Mouse (Mus musculus): Measurements from ENCODE around the gene Gm11569. TPM values are rescaled to one million over a fixed set of nuclear protein-coding genes. Genes with fewer than 3 reads are reported as not detected.
"Not testable (repeated sequence)": the region's sequence is repeated elsewhere in the genome, so short reads cannot be mapped to it uniquely, and the experiment has no call there.

Gene Gm11569
- polyA plus RNA-seq, 1 experiment from 2014 or later: not detected

GRCm38 (mm10) chr11:99778401-99778800 lies 20.3 kb downstream of the Gm11569 start:
- no peaks in the 10 kb centered on the region for H3K4me1 ChIP-seq (replicated peaks; ENCODE audit: control insufficient read depth, insufficient read depth, low read length)
- no peaks in the 10 kb centered on the region for H3K27me3 ChIP-seq (replicated peaks; ENCODE audit: control insufficient read depth, insufficient read depth, low read length)
- H3K4me3 ChIP-seq (replicated peaks; ENCODE audit: low read length): no peak overlapping the region
- WGBS: 42% methylated on average over 7 of the region's 7 CpGs
- no peak overlapping the region for H3K4me2 ChIP-seq (ENCODE audit: low read length)
- no peak overlapping the region for H3K27ac ChIP-seq (ENCODE audit: low read length)
- ATAC-seq: no peak
- H3K9ac ChIP-seq (replicated peaks; ENCODE audit: low read depth, low read length): no peak overlapping the region
- H3K36me3 ChIP-seq (ENCODE audit: control insufficient read depth, insufficient read depth): no peaks in the 10 kb centered on the region
- no peaks in the 10 kb centered on the region for H3K9me3 ChIP-seq (ENCODE audit: control insufficient read depth, low read length)

GRCm38 (mm10) chr11:99772813-99773212 lies 25.9 kb downstream of the Gm11569 start, which contains the start of gene Gm11595:
Gene Gm11595 (minus strand): TSS chr11:99772913.
- H3K4me1 ChIP-seq (replicated peaks; ENCODE audit: control insufficient read depth, insufficient read depth, low read length); H3K9ac ChIP-seq (replicated peaks; ENCODE audit: low read depth, low read length); H3K36me3 ChIP-seq (ENCODE audit: control insufficient read depth, insufficient read depth); H3K9me3 ChIP-seq (ENCODE audit: control insufficient read depth, low read length); H3K4me2 ChIP-seq (ENCODE audit: low read length); H3K27me3 ChIP-seq (replicated peaks; ENCODE audit: control insufficient read depth, insufficient read depth, low read length); H3K4me3 ChIP-seq (replicated peaks; ENCODE audit: low read length); ATAC-seq; H3K27ac ChIP-seq (ENCODE audit: low read length): not testable (repeated sequence)

GRCm38 (mm10) chr11:99768410-99768809 lies 30.3 kb downstream of the Gm11569 start:
- H3K27ac ChIP-seq (ENCODE audit: low read length): no peak overlapping the region
- H3K9me3 ChIP-seq (ENCODE audit: control insufficient read depth, low read length): no peaks in the 10 kb centered on the region
- no peak overlapping the region for H3K4me3 ChIP-seq (replicated peaks; ENCODE audit: low read length)
- H3K4me1 ChIP-seq (replicated peaks; ENCODE audit: control insufficient read depth, insufficient read depth, low read length): no peaks in the 10 kb centered on the region
- no peaks in the 10 kb centered on the region for H3K27me3 ChIP-seq (replicated peaks; ENCODE audit: control insufficient read depth, insufficient read depth, low read length)
- 72% methylated on average over 2 of the region's 2 CpGs for WGBS
- H3K36me3 ChIP-seq (ENCODE audit: control insufficient read depth, insufficient read depth): no peaks in the 10 kb centered on the region
- no peak for ATAC-seq
- no peak overlapping the region for H3K4me2 ChIP-seq (ENCODE audit: low read length)
- no peak overlapping the region for H3K9ac ChIP-seq (replicated peaks; ENCODE audit: low read depth, low read length)

- H3K4me2 ChIP-seq (ENCODE audit: low read length): no peak overlapping the region
- H3K36me3 ChIP-seq (ENCODE audit: control insufficient read depth, insufficient read depth): no peaks in the 10 kb centered on the region
- no peak overlapping the region for H3K4me3 ChIP-seq (replicated peaks; ENCODE audit: low read length)
- H3K9ac ChIP-seq (replicated peaks; ENCODE audit: low read depth, low read length): no peak overlapping the region
- no peaks in the 10 kb centered on the region for H3K4me1 ChIP-seq (replicated peaks; ENCODE audit: control insufficient read depth, insufficient read depth, low read length)
- no peaks in the 10 kb centered on the region for H3K9me3 ChIP-seq (ENCODE audit: control insufficient read depth, low read length)
- no peak overlapping the region for H3K27ac ChIP-seq (ENCODE audit: low read length)
- no peak for ATAC-seq
- 93% methylated on average over 1 of the region's 1 CpGs for WGBS
- H3K27me3 ChIP-seq (replicated peaks; ENCODE audit: control insufficient read depth, insufficient read depth, low read length): no peaks in the 10 kb centered on the region
These were observed 39.9 kb downstream of the Gm11569 start for GRCm38 (mm10) chr11:99758877-99759276.

Other genes starting within 250 kb of the Gm11569 start
- gene Krtap3-3, start 248.1 kb downstream of the Gm11569 start, polyA plus RNA-seq (2015; fragmentation: Nextera tagmentation; extraction: Ambion mirVana): not detected in 2 replicates
- not detected in 2 replicates for gene Krtap3-2, start 242.1 kb downstream of the Gm11569 start, polyA plus RNA-seq (2015; fragmentation: Nextera tagmentation; extraction: Ambion mirVana)
- gene Gm11939, start 239.5 kb downstream of the Gm11569 start, polyA plus RNA-seq (2015; fragmentation: Nextera tagmentation; extraction: Ambion mirVana): not detected in 2 replicates
- not detected in 2 replicates for gene Krtap3-1, start 232.3 kb downstream of the Gm11569 start, polyA plus RNA-seq (2015; fragmentation: Nextera tagmentation; extraction: Ambion mirVana)
- gene Krtap1-5, start 217.9 kb downstream of the Gm11569 start, polyA plus RNA-seq (2015; fragmentation: Nextera tagmentation; extraction: Ambion mirVana): not detected in 2 replicates
- gene Krtap1-4, start 215.3 kb downstream of the Gm11569 start, polyA plus RNA-seq (2015; fragmentation: Nextera tagmentation; extraction: Ambion mirVana): not detected in 2 replicates
- gene Krtap1-3, start 207.6 kb downstream of the Gm11569 start, polyA plus RNA-seq (2015; fragmentation: Nextera tagmentation; extraction: Ambion mirVana): not detected in 2 replicates
- gene Krtap9-3, start 200.8 kb downstream of the Gm11569 start, polyA plus RNA-seq (2015; fragmentation: Nextera tagmentation; extraction: Ambion mirVana): not detected in 2 replicates
- not detected in 2 replicates for gene Gm11938, start 195.6 kb downstream of the Gm11569 start, polyA plus RNA-seq (2015; fragmentation: Nextera tagmentation; extraction: Ambion mirVana)
- not detected in 2 replicates for gene Gm11937, start 188.7 kb downstream of the Gm11569 start, polyA plus RNA-seq (2015; fragmentation: Nextera tagmentation; extraction: Ambion mirVana)
- gene Krtap2-4, start 184.1 kb downstream of the Gm11569 start, polyA plus RNA-seq (2015; fragmentation: Nextera tagmentation; extraction: Ambion mirVana): not detected in 2 replicates
- gene Gm11562, start 178.5 kb downstream of the Gm11569 start, polyA plus RNA-seq (2015; fragmentation: Nextera tagmentation; extraction: Ambion mirVana): not detected in 2 replicates
- gene Krtap4-1, start 170.7 kb downstream of the Gm11569 start, polyA plus RNA-seq (2015; fragmentation: Nextera tagmentation; extraction: Ambion mirVana): not detected in 2 replicates
- not detected in 2 replicates for gene Krtap4-2, start 163.8 kb downstream of the Gm11569 start, polyA plus RNA-seq (2015; fragmentation: Nextera tagmentation; extraction: Ambion mirVana)
- gene Krtap4-7, start 154.8 kb downstream of the Gm11569 start, polyA plus RNA-seq (2015; fragmentation: Nextera tagmentation; extraction: Ambion mirVana): not detected in 2 replicates
- not detected in 2 replicates for gene Gm11555, start 148.7 kb downstream of the Gm11569 start, polyA plus RNA-seq (2015; fragmentation: Nextera tagmentation; extraction: Ambion mirVana)
- gene Gm11563, start 140.0 kb downstream of the Gm11569 start, polyA plus RNA-seq (2015; fragmentation: Nextera tagmentation; extraction: Ambion mirVana): not detected in 2 replicates
- not detected in 2 replicates for gene Krtap4-6, start 133.0 kb downstream of the Gm11569 start, polyA plus RNA-seq (2015; fragmentation: Nextera tagmentation; extraction: Ambion mirVana)
- gene Gm14190, start 108.2 kb downstream of the Gm11569 start, polyA plus RNA-seq (2015; fragmentation: Nextera tagmentation; extraction: Ambion mirVana): not detected in 2 replicates
- not detected in 2 replicates for gene Gm14180, start 64.6 kb downstream of the Gm11569 start, polyA plus RNA-seq (2015; fragmentation: Nextera tagmentation; extraction: Ambion mirVana)
- not detected in 2 replicates for gene Gm11595, start 26.0 kb downstream of the Gm11569 start, polyA plus RNA-seq (2015; fragmentation: Nextera tagmentation; extraction: Ambion mirVana)
- gene Krtap4-8, start 18.2 kb downstream of the Gm11569 start, polyA plus RNA-seq (2015; fragmentation: Nextera tagmentation; extraction: Ambion mirVana): not detected in 2 replicates
- not detected in 2 replicates for gene Krtap4-9, start 13.7 kb downstream of the Gm11569 start, polyA plus RNA-seq (2015; fragmentation: Nextera tagmentation; extraction: Ambion mirVana)
- not detected in 2 replicates for gene Gm11596, start 5.5 kb downstream of the Gm11569 start, polyA plus RNA-seq (2015; fragmentation: Nextera tagmentation; extraction: Ambion mirVana)
- gene Gm11554, start 5.5 kb upstream of the Gm11569 start, polyA plus RNA-seq (2015; fragmentation: Nextera tagmentation; extraction: Ambion mirVana): not detected in 2 replicates
- not detected in 2 replicates for gene Krtap4-13, start 11.0 kb upstream of the Gm11569 start, polyA plus RNA-seq (2015; fragmentation: Nextera tagmentation; extraction: Ambion mirVana)
- not detected in 2 replicates for gene Gm11564, start 16.7 kb upstream of the Gm11569 start, polyA plus RNA-seq (2015; fragmentation: Nextera tagmentation; extraction: Ambion mirVana)
- not detected in 2 replicates for gene 2300003K06Rik, start 39.1 kb upstream of the Gm11569 start, polyA plus RNA-seq (2015; fragmentation: Nextera tagmentation; extraction: Ambion mirVana)
- gene Krtap4-16, start 52.7 kb upstream of the Gm11569 start, polyA plus RNA-seq (2015; fragmentation: Nextera tagmentation; extraction: Ambion mirVana): not detected in 2 replicates
- gene Gm11568, start 59.0 kb upstream of the Gm11569 start, polyA plus RNA-seq (2015; fragmentation: Nextera tagmentation; extraction: Ambion mirVana): not detected in 2 replicates
- not detected in 2 replicates for gene Gm11559, start 65.5 kb upstream of the Gm11569 start, polyA plus RNA-seq (2015; fragmentation: Nextera tagmentation; extraction: Ambion mirVana)
- gene Krtap9-1, start 74.5 kb upstream of the Gm11569 start, polyA plus RNA-seq (2015; fragmentation: Nextera tagmentation; extraction: Ambion mirVana): not detected in 2 replicates
- not detected in 2 replicates for gene Gm11567, start 80.3 kb upstream of the Gm11569 start, polyA plus RNA-seq (2015; fragmentation: Nextera tagmentation; extraction: Ambion mirVana)
- not detected in 2 replicates for gene Krtap31-1, start 109.0 kb upstream of the Gm11569 start, polyA plus RNA-seq (2015; fragmentation: Nextera tagmentation; extraction: Ambion mirVana)
- gene Gm11565, start 115.8 kb upstream of the Gm11569 start, polyA plus RNA-seq (2015; fragmentation: Nextera tagmentation; extraction: Ambion mirVana): not detected in 2 replicates
- gene Krtap31-2, start 137.4 kb upstream of the Gm11569 start, polyA plus RNA-seq (2015; fragmentation: Nextera tagmentation; extraction: Ambion mirVana): not detected in 2 replicates
- not detected in 2 replicates for gene Krtap9-5, start 149.5 kb upstream of the Gm11569 start, polyA plus RNA-seq (2015; fragmentation: Nextera tagmentation; extraction: Ambion mirVana)
- gene Krtap29-1, start 180.1 kb upstream of the Gm11569 start, polyA plus RNA-seq (2015; fragmentation: Nextera tagmentation; extraction: Ambion mirVana): not detected in 2 replicates
- gene Krtap16-1, start 187.7 kb upstream of the Gm11569 start, polyA plus RNA-seq (2015; fragmentation: Nextera tagmentation; extraction: Ambion mirVana): not detected in 2 replicates
- not detected in 2 replicates for gene Krtap17-1, start 195.1 kb upstream of the Gm11569 start, polyA plus RNA-seq (2015; fragmentation: Nextera tagmentation; extraction: Ambion mirVana)
- not detected in 2 replicates for gene Krt33a, start 217.3 kb upstream of the Gm11569 start, polyA plus RNA-seq (2015; fragmentation: Nextera tagmentation; extraction: Ambion mirVana)
- not detected in 2 replicates for gene Krt33b, start 230.9 kb upstream of the Gm11569 start, polyA plus RNA-seq (2015; fragmentation: Nextera tagmentation; extraction: Ambion mirVana)
- gene Krt34, start 242.6 kb upstream of the Gm11569 start, polyA plus RNA-seq (2015; fragmentation: Nextera tagmentation; extraction: Ambion mirVana): not detected in 2 replicates